Mouse (Mus musculus): ENCODE results near the gene Lrrc20. TPM values are rescaled to one million over a fixed set of nuclear protein-coding genes. Genes with fewer than 3 reads are reported as not detected.

Lrrc20 gene
- polyA plus RNA-seq (2014; fragmentation: Nextera tagmentation; extraction: Ambion mirVana): 11.6 and 11.8 TPM in 2 replicates

- Histone ChIP-seq H3K4me1 (ENCODE audit: control insufficient read depth, insufficient read depth, low read length) (peaks cover 4% of the 10 kb centered on the region), H3K4me2 (ENCODE audit: low read depth, severe bottlenecking) (peak within 1 kb of the TSS; percentile 95), H3K9me3 (ENCODE audit: control insufficient read depth, low read length) (no peaks in the 10 kb centered on the region), H3K27ac (replicated peaks; ENCODE audit: low read depth, low read length) (peak within 1 kb of the TSS; percentile 56), H3K9ac (ENCODE audit: low read length) (peak within 1 kb of the TSS; percentile 82), H3K27me3 (ENCODE audit: control insufficient read depth, insufficient read depth, low read length) (no peaks in the 10 kb centered on the region), H3K36me3 (ENCODE audit: control insufficient read depth, insufficient read depth, low read length) (no peaks in the 10 kb centered on the region), H3K4me3 (ENCODE audit: low read depth, low read length) (peak within 1 kb of the TSS; percentile 80)
- under 1% methylated on average over 69 of the region's 70 CpGs for WGBS
- peak; percentile 97 for ATAC-seq (ENCODE audit: insufficient number of reproducible peaks, low FRiP score, low TSS enrichment, low read depth)
- peak; percentile 95 for DNase-seq (ENCODE audit: low spot score)
Observed at GRCm38 (mm10) chr10:61475594-61476439, at the start of gene Lrrc20. Gene Lrrc20, plus strand, starts transcription at chr10:61475801.

DNA sequence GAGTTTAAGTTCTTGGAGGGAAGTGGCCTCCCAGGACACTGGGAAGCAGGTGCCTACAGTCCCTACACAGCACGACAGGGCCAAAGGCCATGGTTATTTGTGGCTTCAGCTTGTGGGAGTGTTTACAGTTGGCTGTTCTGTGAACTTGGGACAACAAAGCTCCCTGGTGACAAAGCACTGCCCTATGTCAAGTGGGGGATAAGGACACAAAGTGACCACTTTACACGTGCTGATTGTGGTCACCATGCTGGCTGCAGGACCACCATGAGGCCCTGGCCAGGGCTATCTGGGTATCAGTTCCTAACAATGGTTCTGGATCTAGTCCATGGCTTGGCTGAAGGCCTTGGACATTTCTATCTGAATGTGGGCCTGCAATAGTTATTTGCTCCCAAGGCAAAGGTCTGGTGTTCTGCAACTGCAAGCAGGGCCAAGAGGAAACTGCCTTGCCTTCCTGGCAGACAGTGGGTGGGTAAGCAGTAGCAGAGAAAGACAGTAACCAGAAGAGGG lies 49.3 kb upstream of the Lrrc20 start:
- peaks cover 9% of the 10 kb centered on the region for H3K36me3 ChIP-seq (ENCODE audit: control insufficient read depth, insufficient read depth, low read length)
- H3K4me3 ChIP-seq (ENCODE audit: low read depth, low read length): no peak overlapping the region
- no peaks in the 10 kb centered on the region for H3K9me3 ChIP-seq (ENCODE audit: control insufficient read depth, low read length)
- no peak overlapping the region for H3K27ac ChIP-seq (replicated peaks; ENCODE audit: low read depth, low read length)
- H3K9ac ChIP-seq (ENCODE audit: low read length): no peak overlapping the region
- H3K4me2 ChIP-seq (ENCODE audit: low read depth, severe bottlenecking): no peak overlapping the region
- WGBS: 55% methylated on average over 2 of the region's 2 CpGs
- DNase-seq (ENCODE audit: low spot score) (no peak), ATAC-seq (ENCODE audit: insufficient number of reproducible peaks, low FRiP score, low TSS enrichment, low read depth) (no peak)
- no peaks in the 10 kb centered on the region for H3K27me3 ChIP-seq (ENCODE audit: control insufficient read depth, insufficient read depth, low read length)
- H3K4me1 ChIP-seq (ENCODE audit: control insufficient read depth, insufficient read depth, low read length): no peaks in the 10 kb centered on the region

- Histone ChIP-seq H3K4me3 (ENCODE audit: low read depth, low read length) (no peak overlapping the region), H3K9me3 (ENCODE audit: control insufficient read depth, low read length) (no peaks in the 10 kb centered on the region), H3K4me1 (ENCODE audit: control insufficient read depth, insufficient read depth, low read length) (no peaks in the 10 kb centered on the region), H3K36me3 (ENCODE audit: control insufficient read depth, insufficient read depth, low read length) (peaks cover 13% of the 10 kb centered on the region), H3K4me2 (ENCODE audit: low read depth, severe bottlenecking) (no peak overlapping the region), H3K27me3 (ENCODE audit: control insufficient read depth, insufficient read depth, low read length) (no peaks in the 10 kb centered on the region), H3K27ac (replicated peaks; ENCODE audit: low read depth, low read length) (no peak overlapping the region), H3K9ac (ENCODE audit: low read length) (no peak overlapping the region)
- WGBS: 93% methylated on average over 6 of the region's 6 CpGs
- no peak for ATAC-seq (ENCODE audit: insufficient number of reproducible peaks, low FRiP score, low TSS enrichment, low read depth)
- no peak for DNase-seq (ENCODE audit: low spot score)
Observed at GRCm38 (mm10) chr10:61427951-61428350, 47.6 kb upstream of the Lrrc20 start.

DNA sequence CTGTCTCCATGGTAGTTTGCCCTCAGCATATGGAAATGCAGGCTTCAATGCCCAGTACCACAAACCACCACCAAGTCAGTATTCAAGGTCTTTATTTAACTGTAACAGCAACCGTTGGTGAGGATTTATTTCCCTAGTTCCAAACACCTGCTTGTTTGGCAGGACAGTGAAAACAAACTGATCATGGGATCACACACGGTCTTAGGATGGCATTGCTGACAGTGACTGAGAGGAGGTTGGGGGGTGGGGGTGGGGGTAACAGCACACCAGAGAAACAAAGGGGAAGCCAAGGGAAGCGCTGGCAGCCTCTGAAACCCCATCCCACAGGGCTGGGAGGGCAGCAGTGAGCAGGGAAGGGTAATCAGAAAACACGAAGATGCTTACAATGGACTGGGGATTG lies 47.2 kb upstream of the Lrrc20 start:
- Histone ChIP-seq H3K27ac (replicated peaks; ENCODE audit: low read depth, low read length) (no peak overlapping the region), H3K9ac (ENCODE audit: low read length) (no peak overlapping the region), H3K9me3 (ENCODE audit: control insufficient read depth, low read length) (no peaks in the 10 kb centered on the region), H3K4me1 (ENCODE audit: control insufficient read depth, insufficient read depth, low read length) (no peaks in the 10 kb centered on the region), H3K27me3 (ENCODE audit: control insufficient read depth, insufficient read depth, low read length) (no peaks in the 10 kb centered on the region), H3K36me3 (ENCODE audit: control insufficient read depth, insufficient read depth, low read length) (peaks cover 17% of the 10 kb centered on the region), H3K4me2 (ENCODE audit: low read depth, severe bottlenecking) (no peak overlapping the region), H3K4me3 (ENCODE audit: low read depth, low read length) (no peak overlapping the region)
- no peak for DNase-seq (ENCODE audit: low spot score)
- no peak for ATAC-seq (ENCODE audit: insufficient number of reproducible peaks, low FRiP score, low TSS enrichment, low read depth)
- 63% methylated on average over 4 of the region's 4 CpGs for WGBS

DNA sequence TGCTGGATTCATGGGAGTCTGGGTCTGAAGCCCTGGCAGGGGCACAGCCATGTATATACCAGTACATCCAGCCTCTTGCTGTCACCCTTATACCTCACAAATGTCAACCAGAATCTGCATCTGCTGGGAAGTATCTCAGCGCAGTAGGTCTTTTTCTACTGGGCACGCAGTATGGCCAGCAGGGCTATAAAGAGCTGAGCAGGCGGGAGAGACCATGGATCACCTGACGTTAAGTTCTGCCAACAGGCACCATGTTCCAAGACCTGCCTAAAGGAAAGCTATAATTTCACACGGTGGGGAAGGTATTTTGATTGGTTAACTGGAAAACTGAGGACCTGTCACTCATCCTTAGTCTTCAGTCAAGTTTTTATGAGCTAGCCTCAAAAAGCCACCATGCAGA lies 46.6 kb upstream of the Lrrc20 start:
- H3K36me3 ChIP-seq (ENCODE audit: control insufficient read depth, insufficient read depth, low read length): peaks cover 19% of the 10 kb centered on the region
- no peaks in the 10 kb centered on the region for H3K4me1 ChIP-seq (ENCODE audit: control insufficient read depth, insufficient read depth, low read length)
- WGBS: 92% methylated on average over 5 of the region's 5 CpGs
- no peak overlapping the region for H3K4me2 ChIP-seq (ENCODE audit: low read depth, severe bottlenecking)
- H3K9ac ChIP-seq (ENCODE audit: low read length): no peak overlapping the region
- no peaks in the 10 kb centered on the region for H3K27me3 ChIP-seq (ENCODE audit: control insufficient read depth, insufficient read depth, low read length)
- no peak overlapping the region for H3K4me3 ChIP-seq (ENCODE audit: low read depth, low read length)
- H3K27ac ChIP-seq (replicated peaks; ENCODE audit: low read depth, low read length): no peak overlapping the region
- no peaks in the 10 kb centered on the region for H3K9me3 ChIP-seq (ENCODE audit: control insufficient read depth, low read length)
- DNase-seq (ENCODE audit: low spot score): no peak
- ATAC-seq (ENCODE audit: insufficient number of reproducible peaks, low FRiP score, low TSS enrichment, low read depth): no peak

- Histone ChIP-seq H3K4me1 (ENCODE audit: control insufficient read depth, insufficient read depth, low read length) (no peaks in the 10 kb centered on the region), H3K9me3 (ENCODE audit: control insufficient read depth, low read length) (no peaks in the 10 kb centered on the region), H3K27ac (replicated peaks; ENCODE audit: low read depth, low read length) (no peak overlapping the region), H3K4me2 (ENCODE audit: low read depth, severe bottlenecking) (no peak overlapping the region), H3K4me3 (ENCODE audit: low read depth, low read length) (no peak overlapping the region), H3K27me3 (ENCODE audit: control insufficient read depth, insufficient read depth, low read length) (no peaks in the 10 kb centered on the region), H3K36me3 (ENCODE audit: control insufficient read depth, insufficient read depth, low read length) (peaks cover 19% of the 10 kb centered on the region), H3K9ac (ENCODE audit: low read length) (no peak overlapping the region)
- DNase-seq (ENCODE audit: low spot score) (no peak), ATAC-seq (ENCODE audit: insufficient number of reproducible peaks, low FRiP score, low TSS enrichment, low read depth) (no peak)
- WGBS: 92% methylated on average over 9 of the region's 9 CpGs
Observed at GRCm38 (mm10) chr10:61431375-61431774, 44.2 kb upstream of the Lrrc20 start.

- DNase-seq (ENCODE audit: low spot score) (no peak), ATAC-seq (ENCODE audit: insufficient number of reproducible peaks, low FRiP score, low TSS enrichment, low read depth) (no peak)
- H3K27me3 ChIP-seq (ENCODE audit: control insufficient read depth, insufficient read depth, low read length): no peaks in the 10 kb centered on the region
- H3K36me3 ChIP-seq (ENCODE audit: control insufficient read depth, insufficient read depth, low read length): no peaks in the 10 kb centered on the region; the same call in 1 of the 2 replicates
- no peak overlapping the region for H3K4me3 ChIP-seq (ENCODE audit: low read depth, low read length)
- H3K9ac ChIP-seq (ENCODE audit: low read length): no peak overlapping the region
- 82% methylated on average over 7 of the region's 7 CpGs for WGBS
- H3K27ac ChIP-seq (replicated peaks; ENCODE audit: low read depth, low read length): no peak overlapping the region
- H3K4me2 ChIP-seq (ENCODE audit: low read depth, severe bottlenecking): no peak overlapping the region
- no peaks in the 10 kb centered on the region for H3K9me3 ChIP-seq (ENCODE audit: control insufficient read depth, low read length)
- peaks cover 23% of the 10 kb centered on the region for H3K4me1 ChIP-seq (ENCODE audit: control insufficient read depth, insufficient read depth, low read length)
Observed at GRCm38 (mm10) chr10:61440202-61440800, 35.3 kb upstream of the Lrrc20 start.

DNA sequence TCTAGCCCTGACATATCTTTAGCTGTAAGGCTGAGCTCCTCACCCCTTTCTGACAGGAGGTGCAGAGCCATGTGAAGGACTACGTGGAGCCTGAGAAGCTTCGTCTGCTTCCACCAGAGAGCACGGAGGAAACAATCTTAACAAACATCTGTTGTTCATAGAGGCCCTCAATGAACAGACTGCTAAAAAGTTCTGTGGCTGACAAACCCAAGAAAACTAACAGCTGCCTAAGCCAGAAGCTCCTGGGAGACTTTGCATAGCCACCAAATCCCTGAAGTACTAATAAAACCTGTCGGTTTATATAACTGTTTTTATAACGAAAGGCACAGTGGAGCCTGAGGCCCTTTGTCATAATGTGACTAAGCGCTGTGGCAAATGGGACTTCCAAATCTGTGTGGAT lies 32.1 kb upstream of the Lrrc20 start:
- Histone ChIP-seq H3K9me3 (ENCODE audit: control insufficient read depth, low read length) (no peaks in the 10 kb centered on the region), H3K4me1 (ENCODE audit: control insufficient read depth, insufficient read depth, low read length) (peaks cover 26% of the 10 kb centered on the region), H3K36me3 (ENCODE audit: control insufficient read depth, insufficient read depth, low read length) (no peaks in the 10 kb centered on the region; the same call in 1 of the 2 replicates), H3K4me2 (ENCODE audit: low read depth, severe bottlenecking) (no peak overlapping the region), H3K9ac (ENCODE audit: low read length) (peak overlapping the region; percentile 18; the same call in 1 of the 2 replicates), H3K4me3 (ENCODE audit: low read depth, low read length) (no peak overlapping the region), H3K27me3 (ENCODE audit: control insufficient read depth, insufficient read depth, low read length) (no peaks in the 10 kb centered on the region), H3K27ac (replicated peaks; ENCODE audit: low read depth, low read length) (0 out of 2 replicates have a peak overlapping the region, but pooled peaks have one; percentile 16)
- 21% methylated on average over 6 of the region's 6 CpGs for WGBS
- no peak for DNase-seq (ENCODE audit: low spot score)
- peak; percentile 47; the same call in 1 of the 2 replicates for ATAC-seq (ENCODE audit: insufficient number of reproducible peaks, low FRiP score, low TSS enrichment, low read depth)
